Mouse (Mus musculus): ENCODE data around the gene Foxc1. TPM values are rescaled to one million over a fixed set of nuclear protein-coding genes. Genes with fewer than 3 reads are reported as not detected.

The Foxc1 gene
- total RNA-seq, 1 experiment from 2014 or later: not detected

- ATAC-seq (ENCODE audit: extremely low read depth, insufficient number of reproducible peaks, low FRiP score, poor library complexity, severe bottlenecking): no peak
These were observed 16.9 kb downstream of the Foxc1 start for GRCm38 (mm10) chr13:31823316-31823715.

DNA sequence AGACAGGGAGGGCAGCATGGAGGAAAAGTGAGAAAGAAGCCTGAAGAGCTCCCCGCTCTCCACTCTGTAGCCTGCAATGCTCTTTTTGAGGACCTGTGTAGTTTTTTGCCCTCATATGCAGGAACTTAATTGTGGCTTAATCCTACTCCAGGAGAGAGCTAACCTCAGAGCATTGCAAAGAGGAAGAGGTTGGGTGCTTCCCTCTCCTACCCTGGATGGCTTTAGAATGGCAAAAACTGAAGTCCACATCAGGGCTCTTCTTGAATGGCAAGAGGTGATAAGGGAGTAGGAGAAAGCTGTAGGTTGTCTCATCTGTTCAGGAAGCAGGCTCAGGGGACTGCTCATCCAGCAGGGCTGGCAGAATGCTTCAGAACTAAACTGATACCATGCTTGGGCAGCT, 18.7 kb downstream of the Foxc1 start:
- no peak for ATAC-seq (ENCODE audit: extremely low read depth, insufficient number of reproducible peaks, low FRiP score, poor library complexity, severe bottlenecking)

DNA sequence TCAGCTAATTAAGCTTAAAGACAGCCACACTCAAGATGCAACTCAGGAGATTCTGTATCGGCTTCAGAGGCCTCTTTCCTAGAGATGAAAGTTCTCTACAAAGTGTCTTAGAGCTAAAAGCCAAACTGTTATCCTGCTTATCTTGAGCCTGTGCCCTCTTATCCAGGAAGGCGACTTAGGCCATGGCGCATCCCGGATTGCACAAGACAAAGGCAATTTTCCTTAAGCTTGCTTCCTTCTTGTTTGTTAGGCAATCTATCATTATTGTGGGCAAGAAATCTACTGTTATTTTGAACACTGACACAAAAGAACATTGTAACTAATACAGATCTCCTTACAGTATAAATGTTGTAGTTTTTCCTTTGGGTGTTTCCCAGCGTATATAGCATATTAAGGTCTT, 20.7 kb downstream of the Foxc1 start:
- ATAC-seq (ENCODE audit: extremely low read depth, insufficient number of reproducible peaks, low FRiP score, poor library complexity, severe bottlenecking): no peak

DNA sequence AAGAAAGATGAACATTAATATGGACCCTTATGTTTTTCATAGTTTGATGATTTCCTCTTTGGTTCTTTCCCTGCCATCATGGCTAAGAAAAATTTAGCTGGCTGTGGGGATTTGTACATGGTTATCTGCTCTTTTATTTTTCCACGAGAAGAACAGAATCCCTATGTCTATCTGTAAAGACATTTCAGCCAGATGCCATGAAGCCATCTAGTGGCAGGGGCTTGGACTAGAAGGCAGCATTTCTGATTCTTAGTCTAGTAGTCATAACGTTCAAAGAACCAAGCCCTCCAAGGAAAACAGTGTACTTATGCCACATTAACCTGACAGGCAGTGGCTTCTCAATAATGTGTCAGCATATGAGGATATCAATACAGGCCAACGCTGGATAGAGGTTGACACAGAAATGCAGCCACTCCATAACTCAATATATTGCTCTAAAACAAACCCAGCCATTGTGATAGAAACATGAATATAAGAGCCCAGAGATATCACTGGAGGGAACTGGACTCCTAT, 21.4 kb downstream of the Foxc1 start:
- no peak for ATAC-seq (ENCODE audit: extremely low read depth, insufficient number of reproducible peaks, low FRiP score, poor library complexity, severe bottlenecking)

DNA sequence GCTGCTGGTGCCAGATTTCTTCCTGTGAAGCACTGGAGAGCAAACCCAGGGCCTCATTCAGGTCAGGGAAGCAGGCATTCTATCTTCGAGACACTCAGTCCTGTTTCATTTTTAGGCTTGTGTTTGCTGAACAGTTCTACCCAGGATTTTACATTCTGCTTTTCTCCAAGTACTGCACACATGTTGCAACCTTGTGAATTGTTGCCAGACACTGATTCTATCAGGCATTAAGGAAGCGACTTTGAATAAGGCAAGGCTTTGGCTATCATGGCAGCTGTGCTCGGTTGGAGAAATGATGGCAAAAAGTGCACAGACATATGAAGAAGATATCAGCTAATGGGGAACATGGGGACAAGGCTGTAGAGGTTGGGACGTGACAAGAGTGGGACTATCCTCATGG, 22.0 kb downstream of the Foxc1 start:
- no peak for ATAC-seq (ENCODE audit: extremely low read depth, insufficient number of reproducible peaks, low FRiP score, poor library complexity, severe bottlenecking)

DNA sequence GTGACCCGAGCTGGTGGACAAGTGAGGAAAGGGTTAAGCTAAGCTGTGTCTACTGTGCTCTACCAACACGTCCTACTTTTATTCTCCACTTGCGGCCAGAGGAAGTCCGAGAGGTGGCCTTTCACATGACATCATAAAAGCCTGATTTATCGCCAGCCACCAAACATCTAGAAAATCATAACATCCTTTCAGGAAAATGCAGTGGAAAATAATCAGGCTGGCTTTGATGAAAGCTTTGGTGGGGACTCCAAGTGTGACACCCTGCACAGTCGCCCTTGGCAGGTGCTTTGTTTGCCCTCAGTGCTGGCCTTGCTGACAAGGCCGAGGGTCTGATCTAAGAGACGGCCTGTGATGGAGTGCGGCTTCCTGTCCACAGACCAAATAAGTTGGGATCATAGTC, 23.9 kb downstream of the Foxc1 start:
- ATAC-seq (ENCODE audit: extremely low read depth, insufficient number of reproducible peaks, low FRiP score, poor library complexity, severe bottlenecking): no peak

GRCm38 (mm10) chr13:31835802-31836201, 29.4 kb downstream of the Foxc1 start:
- ATAC-seq (ENCODE audit: extremely low read depth, insufficient number of reproducible peaks, low FRiP score, poor library complexity, severe bottlenecking): no peak

DNA sequence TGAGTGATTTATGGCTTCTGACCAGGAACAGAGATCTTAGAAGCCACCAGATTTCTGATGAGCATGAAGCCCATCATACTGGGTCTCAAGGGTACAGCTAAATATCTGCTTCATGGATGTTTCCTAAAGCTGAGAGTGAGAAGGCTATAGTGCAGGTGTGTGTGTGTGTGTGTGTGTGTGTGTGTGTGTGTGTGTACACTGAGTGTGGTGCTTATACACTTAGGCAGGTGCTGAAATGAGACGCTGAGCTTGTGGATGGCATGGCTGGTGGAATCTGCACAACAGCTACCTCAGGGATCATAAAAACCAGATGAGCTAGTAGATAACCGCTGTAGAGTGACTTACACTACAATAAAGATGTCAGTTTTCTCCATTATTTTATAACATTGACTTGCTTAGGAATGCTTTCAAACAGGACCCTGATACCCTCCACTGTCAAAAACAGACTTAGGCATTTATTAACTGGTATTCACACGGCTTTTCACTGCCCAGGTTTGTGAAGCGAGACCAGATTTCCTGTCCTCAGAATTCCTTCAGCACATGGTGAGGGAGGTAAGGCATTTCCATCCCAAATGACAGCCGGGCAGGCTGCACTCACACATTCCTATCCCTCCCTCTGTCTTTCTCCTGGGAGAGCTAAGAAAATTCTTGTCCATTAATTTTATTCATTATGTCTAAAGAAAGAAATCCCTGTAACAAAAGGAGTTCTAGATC, 43.0 kb downstream of the Foxc1 start:
- no peak for ATAC-seq (ENCODE audit: extremely low read depth, insufficient number of reproducible peaks, low FRiP score, poor library complexity, severe bottlenecking)

DNA sequence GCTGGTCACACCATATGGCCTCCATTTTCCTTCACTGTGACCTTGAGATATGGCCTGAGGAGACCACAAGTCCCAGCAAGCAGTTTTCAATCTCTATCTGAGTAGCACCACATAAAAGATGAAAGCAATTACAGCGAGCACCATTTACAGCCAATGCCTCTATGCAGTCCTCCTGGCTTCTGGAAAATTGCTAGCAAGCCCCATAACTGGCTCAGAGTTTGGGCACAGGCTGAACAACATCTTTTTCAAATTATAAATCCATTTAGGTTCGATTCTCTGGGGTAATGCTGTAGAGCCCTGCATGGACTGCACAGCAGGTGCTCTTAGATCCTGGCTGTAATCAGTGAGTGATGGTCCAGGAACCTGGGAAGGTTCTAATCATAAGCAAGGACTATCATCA, 47.1 kb downstream of the Foxc1 start:
- no peak for ATAC-seq (ENCODE audit: extremely low read depth, insufficient number of reproducible peaks, low FRiP score, poor library complexity, severe bottlenecking)

GRCm38 (mm10) chr13:31854000-31854399, 47.6 kb downstream of the Foxc1 start:
- ATAC-seq (ENCODE audit: extremely low read depth, insufficient number of reproducible peaks, low FRiP score, poor library complexity, severe bottlenecking): no peak

GRCm38 (mm10) chr13:31860200-31860599, 53.8 kb downstream of the Foxc1 start:
- no peak for ATAC-seq (ENCODE audit: extremely low read depth, insufficient number of reproducible peaks, low FRiP score, poor library complexity, severe bottlenecking)

Other genes starting within 250 kb of the Foxc1 start
- 0.25 and 0.47 TPM in 2 replicates for gene A530084C06Rik, start 247.3 kb upstream of the Foxc1 start, total RNA-seq (2017)
- not detected in 2 replicates for gene Foxf2, start 180.8 kb upstream of the Foxc1 start, total RNA-seq (2017)

Data from neutrophil, adult 5-6 weeks (primary cell).